Mouse (Mus musculus) neural tube, embryonic 10.5 days (tissue): ENCODE data around the gene Lipa.
A peak's percentile ranks its signal among the peaks of the same experiment; 100 is the strongest.

Experiments
- DNase-seq: peaks from one replicate; pipeline ENCODE4 v3.0.0-alpha.2; 2017; ENCODE audit warnings: low spot score; ENCODE audit errors: extremely low spot score

The Lipa gene

DNA sequence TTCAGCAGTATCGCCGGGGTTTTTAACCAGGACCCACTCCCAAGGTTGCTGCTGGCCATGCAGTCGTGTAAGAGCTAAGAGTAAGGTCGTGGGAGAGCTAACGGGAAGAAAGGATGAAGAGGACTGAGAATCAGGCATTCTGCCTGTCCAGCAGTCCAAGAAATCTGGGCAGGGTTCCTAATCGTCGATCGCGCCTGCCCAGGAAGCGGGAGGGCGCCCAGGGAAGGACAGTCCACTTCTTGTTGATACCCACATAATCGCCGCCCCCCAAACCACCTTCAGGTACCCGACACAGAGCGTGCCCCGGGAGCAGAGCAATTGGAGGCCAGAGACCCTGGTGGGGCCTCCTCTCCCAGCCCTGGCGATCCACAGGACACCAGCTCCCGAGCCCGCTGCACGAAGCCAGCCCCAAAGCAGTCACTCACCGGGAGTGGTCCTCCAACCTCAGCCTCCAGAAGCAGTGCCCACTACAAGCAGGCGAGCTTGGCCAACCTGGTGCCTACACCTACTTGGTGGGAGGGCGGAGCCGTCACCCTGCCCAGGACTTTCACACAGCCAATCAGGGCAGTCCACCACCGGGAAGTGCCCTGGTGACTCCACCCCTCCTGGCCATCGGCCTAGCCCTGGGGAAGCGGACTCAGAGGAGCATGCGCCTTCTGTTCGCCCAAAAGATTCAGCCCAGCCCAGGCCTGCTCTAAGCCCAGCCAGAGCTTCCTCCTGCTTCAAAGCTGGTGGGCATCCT lies at the start of gene Lipa:
TSS of gene Lipa (minus strand) at position 534 of the 742 bp plus-strand sequence.
- DNase-seq = peak; percentile 83

DNA sequence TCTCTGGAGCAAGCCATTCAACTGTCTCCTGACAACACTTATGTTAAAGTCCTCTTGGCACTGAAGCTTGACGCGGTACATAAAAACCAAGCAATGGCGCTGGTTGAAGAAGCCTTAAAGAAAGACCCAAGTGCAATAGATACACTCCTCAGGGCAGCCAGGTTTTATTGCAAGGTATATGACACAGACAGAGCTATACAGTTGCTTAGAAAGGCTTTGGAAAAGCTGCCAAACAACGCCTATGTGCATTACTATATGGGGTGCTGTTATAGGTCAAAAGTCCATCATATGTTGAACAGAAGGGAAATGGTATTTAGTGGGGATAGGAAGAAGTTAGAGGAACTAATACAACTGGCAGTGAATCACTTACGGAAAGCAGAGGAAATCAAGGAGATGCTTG lies 46.4 kb upstream of the Lipa start:
- no peak for DNase-seq

DNA sequence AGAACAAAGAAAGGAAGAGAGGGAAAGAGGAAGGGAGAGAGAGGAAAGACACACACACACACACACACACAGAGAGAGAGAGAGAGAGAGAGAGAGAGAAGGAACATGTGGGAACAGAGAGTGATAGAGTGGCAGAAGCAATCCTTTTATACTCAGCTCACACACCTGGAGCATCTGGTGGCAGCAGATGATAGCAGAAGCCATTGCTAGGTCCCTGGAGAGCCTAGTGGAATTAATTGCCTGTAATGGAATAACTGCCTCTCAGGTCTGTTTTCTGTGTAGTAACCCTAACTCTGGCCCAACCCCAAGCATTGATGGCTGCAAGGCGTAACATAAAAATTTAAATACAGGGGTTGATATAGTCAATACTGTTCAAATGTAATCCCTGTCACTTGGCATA lies 43.8 kb upstream of the Lipa start:
- DNase-seq = no peak

- no peak for DNase-seq
These were observed 42.7 kb upstream of the Lipa start for GRCm38 (mm10) chr19:34569896-34570476.

DNA sequence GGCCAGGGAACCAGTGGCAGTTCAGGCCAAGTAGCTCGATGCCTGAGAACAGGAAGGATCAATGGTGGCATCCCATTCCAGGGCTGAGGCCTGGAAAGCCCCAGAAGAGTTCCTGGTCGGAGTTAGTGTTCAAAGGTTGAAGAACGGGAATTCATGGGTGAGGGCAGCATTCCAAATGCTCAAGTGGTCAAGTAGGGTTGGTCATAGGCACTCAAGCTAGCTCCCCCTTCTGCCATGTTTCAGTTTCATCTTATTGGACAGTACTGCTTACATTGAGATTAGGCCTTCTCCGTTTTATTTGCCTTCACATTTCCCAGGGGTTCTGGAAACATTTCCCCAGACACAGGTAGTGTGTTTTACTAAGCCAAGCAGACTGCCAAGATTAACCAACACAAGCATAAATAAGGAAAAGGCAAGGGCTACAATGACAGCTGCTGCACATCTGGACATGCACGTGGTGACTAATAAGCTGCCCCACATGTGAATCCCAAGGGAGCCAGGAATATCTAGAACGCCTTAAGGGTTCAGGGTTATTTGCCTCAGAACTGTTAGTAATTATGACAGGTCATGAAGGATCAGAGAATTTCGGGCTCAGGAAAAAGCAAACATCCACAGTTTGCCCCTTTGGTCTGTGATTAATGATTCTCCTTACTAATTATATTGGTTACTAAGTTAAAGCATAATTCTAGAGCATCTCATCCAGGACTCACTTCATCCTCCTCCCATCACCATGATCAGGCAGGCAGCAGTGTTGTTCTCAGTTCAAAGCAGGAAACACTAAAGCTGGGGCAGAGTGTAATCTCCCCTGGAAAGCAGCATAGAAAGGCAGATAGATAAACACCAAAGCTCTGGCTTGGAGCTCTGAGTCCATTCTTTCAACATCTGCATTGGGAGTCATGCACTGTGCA lies 42.0 kb upstream of the Lipa start:
- DNase-seq = no peak

- DNase-seq = no peak
These were observed 39.0 kb upstream of the Lipa start for GRCm38 (mm10) chr19:34566178-34566784.

DNA sequence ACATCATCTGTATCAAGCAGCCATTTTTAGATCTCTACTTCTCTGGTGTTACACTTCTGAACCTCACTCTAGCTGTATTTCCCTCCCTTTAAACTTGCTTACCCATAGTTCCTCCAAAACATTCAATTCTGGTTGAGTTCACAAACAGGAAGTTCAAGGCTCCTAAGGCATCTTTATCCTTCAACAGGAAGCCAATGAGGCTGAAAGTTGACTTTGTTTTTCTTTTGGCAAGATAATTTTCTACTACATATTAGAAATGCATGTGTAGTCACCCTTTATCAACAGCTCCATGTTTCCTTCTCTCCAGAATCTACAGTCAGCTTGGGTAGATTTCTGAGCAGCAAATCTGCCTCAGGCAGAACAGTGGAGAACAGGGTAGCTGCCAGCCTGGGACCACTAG lies 35.3 kb upstream of the Lipa start:
- no peak for DNase-seq

- no peak for DNase-seq
These were observed 29.3 kb upstream of the Lipa start for GRCm38 (mm10) chr19:34556621-34557020.

- no peak for DNase-seq
These were observed 26.8 kb upstream of the Lipa start for GRCm38 (mm10) chr19:34554061-34554460.

- no peak for DNase-seq
These were observed 26.2 kb upstream of the Lipa start for GRCm38 (mm10) chr19:34553522-34553921.

- DNase-seq = no peak
These were observed 25.7 kb upstream of the Lipa start for GRCm38 (mm10) chr19:34553021-34553420.

GRCm38 (mm10) chr19:34551981-34552380 lies 24.7 kb upstream of the Lipa start:
- no peak for DNase-seq

DNA sequence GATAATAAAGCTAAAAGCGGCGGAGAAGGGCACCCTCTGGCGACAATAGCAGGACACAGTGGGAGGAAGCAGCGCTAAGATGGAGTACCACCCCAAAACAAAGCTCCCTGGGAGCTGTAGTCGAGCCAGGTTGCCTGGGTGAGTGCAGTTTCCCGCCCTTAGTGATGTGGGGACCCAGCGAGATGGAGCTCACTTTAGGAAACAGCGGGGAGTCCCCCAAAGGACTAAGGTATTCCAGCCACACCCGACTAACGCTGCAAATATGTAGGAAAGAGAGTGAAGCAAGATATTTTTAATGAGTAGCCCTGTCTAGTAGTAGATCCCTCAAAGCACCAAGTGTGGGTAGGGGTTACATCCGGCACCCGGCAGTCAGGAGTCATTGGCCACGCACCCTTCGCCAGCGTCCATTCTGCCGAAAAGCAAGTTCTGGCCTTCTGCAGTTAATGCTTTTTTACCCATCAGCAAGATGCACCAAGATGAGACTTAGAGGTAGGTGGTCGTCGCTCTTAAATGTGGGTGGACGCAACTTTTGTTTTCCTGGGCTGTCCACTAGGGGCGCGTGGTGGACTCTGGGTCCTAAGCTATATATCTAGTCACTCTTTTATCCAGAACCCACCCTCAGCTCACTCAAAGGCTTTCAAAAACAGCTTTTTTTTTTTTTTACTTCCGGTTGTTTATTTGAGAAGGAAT lies 23.4 kb upstream of the Lipa start, which contains the start of gene Ifit2:
TSS of gene Ifit2 (plus strand) at position 161 of the 690 bp plus-strand sequence.
- peak; percentile 70 for DNase-seq

GRCm38 (mm10) chr19:34550205-34550533 lies 22.9 kb upstream of the Lipa start:
- no peak for DNase-seq

DNA sequence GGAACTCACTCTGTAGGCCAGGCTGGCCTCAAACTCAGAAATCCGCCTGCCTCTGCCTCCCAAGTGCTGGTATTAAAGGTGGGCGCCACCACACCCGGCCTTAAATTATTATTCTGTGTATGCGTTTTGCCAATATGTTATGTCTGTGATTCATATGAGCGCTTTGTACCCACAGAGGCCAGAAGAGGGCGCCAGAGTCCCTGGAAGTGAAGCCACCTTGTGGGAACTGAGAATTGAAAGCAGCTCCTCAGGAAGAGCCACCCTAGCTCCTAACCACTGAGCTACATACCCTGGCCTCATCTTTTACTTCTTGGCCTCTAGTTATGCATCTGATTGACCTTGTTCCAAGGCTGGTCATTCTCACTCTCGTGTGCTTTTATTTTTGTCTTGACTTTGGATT lies 20.7 kb upstream of the Lipa start:
- peak; percentile 68 for DNase-seq

DNA sequence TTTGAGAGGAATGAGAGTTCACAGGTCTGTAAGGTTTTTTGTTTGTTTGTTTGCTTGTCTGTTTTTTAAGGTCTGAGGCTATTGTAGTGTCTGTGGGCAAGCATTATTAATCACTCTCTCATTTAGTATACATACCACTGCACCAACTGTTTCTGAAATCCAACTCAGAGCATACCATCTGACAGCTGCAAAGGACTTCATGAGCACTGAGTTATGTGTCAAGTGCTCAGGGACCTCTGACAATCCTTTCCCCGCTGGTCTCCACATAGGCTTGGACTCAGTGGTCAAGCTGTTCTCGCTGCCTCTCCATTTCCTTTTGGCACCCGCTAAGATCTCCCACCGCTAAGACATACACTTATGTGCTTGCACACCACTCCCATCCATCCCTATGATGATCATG lies 18.9 kb upstream of the Lipa start:
- no peak for DNase-seq

DNA sequence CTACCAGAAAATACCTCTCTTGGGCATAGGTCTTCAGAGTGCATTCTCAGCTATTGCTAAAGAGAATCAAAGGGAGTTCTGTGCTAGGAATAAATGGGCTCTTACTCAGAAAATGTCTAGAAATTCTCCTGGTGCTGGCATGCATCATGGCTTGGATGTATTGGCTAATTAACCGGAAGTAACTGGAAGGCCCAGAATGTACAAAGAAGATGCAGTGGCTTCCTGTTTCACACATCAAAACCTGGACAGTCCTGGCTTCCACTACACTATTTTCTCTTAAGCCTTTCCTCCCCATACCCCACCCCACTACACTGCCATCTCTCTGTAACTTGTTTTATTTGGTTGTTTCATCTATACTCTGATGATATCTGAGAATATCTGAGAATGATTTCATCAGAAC lies 12.1 kb upstream of the Lipa start:
- DNase-seq = no peak

- no peak for DNase-seq
These were observed 4.9 kb upstream of the Lipa start for GRCm38 (mm10) chr19:34532061-34532751.

GRCm38 (mm10) chr19:34526321-34526923 lies 852 bp downstream of the Lipa start:
- no peak for DNase-seq

- DNase-seq = no peak
These were observed 2.6 kb downstream of the Lipa start for GRCm38 (mm10) chr19:34524646-34525045.
